Mouse (Mus musculus): ENCODE results near the gene Phpt1.

DNA sequence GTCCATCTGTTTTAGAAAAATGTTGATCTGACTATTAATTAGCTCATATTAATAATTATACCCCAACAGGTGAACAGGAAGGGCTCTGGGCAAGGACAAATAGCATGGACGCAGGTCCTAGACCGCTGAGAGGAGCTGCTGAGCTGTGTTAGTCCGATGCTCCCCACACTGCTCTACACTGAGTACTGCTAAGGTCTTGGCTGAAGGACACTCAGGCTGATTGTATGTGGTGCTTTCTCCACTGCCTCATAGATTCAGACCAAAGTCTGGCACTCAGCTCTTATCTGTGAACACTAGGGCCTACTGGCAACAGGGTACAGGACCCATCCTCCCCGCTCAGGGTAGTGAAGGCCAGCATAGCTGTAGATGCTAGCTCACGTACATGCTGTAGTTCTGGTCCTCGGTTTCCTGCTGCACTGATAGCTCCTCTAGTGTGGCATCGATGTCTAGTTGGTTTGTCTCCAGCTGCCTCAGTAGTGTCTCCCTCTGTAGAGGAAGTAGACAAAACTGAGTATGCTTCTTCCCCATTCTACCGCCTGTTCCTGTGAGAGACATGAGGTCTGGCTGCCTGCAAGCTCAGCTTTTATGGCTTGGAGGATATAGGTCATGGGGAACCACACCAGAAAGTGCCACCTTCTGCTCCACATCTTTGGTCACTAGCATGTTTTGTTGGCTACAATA, 13.3 kb upstream of the Phpt1 start:
- TF ChIP-seq CTCF (IDR thresholded peaks at IDR 0.05; ENCODE audit: borderline replicate concordance, insufficient read depth, low read depth, low read length) (no peak), POLR2A (IDR thresholded peaks at IDR 0.05; ENCODE audit: borderline replicate concordance, insufficient read depth, low read length) (no peak)

All from cerebellum, adult 2 months (tissue).